Mouse (Mus musculus) cerebellum, adult 2 months (tissue): ENCODE measurements at regions not wholly inside any gene's neighbourhood (a gene's known extent, or its start where the extent isn't known, plus 50 kb on each side); places are given as distances from the start of the nearest gene placed in this dataset.

Experiments
- DNase-seq, 2 experiments: peaks; one replicate each; pipeline ENCODE4 v3.0.0; 2021
- H3K27ac ChIP-seq: fragments of 200-500 bp; 2 replicates; pipeline ENCODE4 v1.5.1; 2012; ENCODE audit warnings: low read length, control low read depth, inconsistent platforms; ENCODE audit not compliant: insufficient read depth
- H3K27me3 ChIP-seq: fragments of 200-500 bp; 2 replicates; pipeline ENCODE4 v1.6.1; 2012; ENCODE audit warnings: inconsistent platforms, mild to moderate bottlenecking, low read length, moderate library complexity; ENCODE audit not compliant: control insufficient read depth, insufficient read depth
- H3K4me1 ChIP-seq: fragments of 200-500 bp; 2 replicates; pipeline ENCODE4 v1.6.1; 2011; ENCODE audit warnings: low read length; ENCODE audit not compliant: control insufficient read depth, insufficient read depth
- H3K4me3 ChIP-seq: fragments of 200-500 bp; replicated peaks from 2 replicates; pipeline ENCODE3; 2011; ENCODE audit warnings: mild to moderate bottlenecking, low read depth, low read length, control low read depth; ENCODE audit not compliant: insufficient read depth
- CTCF ChIP-seq: fragments of 200-500 bp; IDR thresholded peaks from 2 replicates; pipeline ENCODE4 v1.5.1; 2011; ENCODE audit warnings: low read depth, mild to moderate bottlenecking, control low read depth, low read length, moderate library complexity, borderline replicate concordance; ENCODE audit not compliant: insufficient read depth
- POLR2A ChIP-seq: fragments of 200-500 bp; IDR thresholded peaks from 2 replicates; pipeline ENCODE4 v1.6.1; 2011; ENCODE audit warnings: low read length, control low read depth, borderline replicate concordance; ENCODE audit not compliant: insufficient read depth
- WGBS: fragments of 180-500 bp; shearing (Covaris S2); methylation state at CpG from one replicate; pipeline ENCODE4 v1.1.7; 2018; 5-methylcytosine and 5-hydroxymethylcytosine counted together

DNA sequence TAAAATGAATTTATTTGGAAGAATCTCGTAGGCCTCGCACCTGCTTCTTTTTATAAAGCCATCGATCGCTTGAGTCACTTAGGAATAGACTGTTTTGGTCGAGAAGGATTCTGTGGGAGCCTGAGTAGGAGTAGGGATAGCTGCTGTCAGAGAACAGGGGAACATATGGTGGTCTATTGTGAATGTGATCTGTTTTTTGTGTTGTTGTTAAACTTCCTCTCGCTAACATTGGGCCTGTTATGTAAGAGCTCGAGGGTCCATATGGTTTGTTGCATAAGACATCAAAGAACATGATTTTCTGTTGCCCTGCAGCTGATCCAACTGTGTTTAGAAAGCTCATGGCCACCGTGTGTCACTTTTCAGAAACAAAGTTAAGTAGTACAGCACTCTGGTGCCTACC, 126.9 kb upstream of the Jun start:
- H3K27ac ChIP-seq: no peak overlapping the region
- TF ChIP-seq CTCF (no peak), POLR2A (no peak)
- H3K27me3 ChIP-seq: no peaks in the 10 kb centered on the region
- peaks cover under 1% of the 10 kb centered on the region; the same call in 1 of the 2 replicates for H3K4me1 ChIP-seq
- H3K4me3 ChIP-seq: no peak overlapping the region
- DNase-seq: no peak
- WGBS: 53% methylated on average over 8 of the region's 8 CpGs

DNA sequence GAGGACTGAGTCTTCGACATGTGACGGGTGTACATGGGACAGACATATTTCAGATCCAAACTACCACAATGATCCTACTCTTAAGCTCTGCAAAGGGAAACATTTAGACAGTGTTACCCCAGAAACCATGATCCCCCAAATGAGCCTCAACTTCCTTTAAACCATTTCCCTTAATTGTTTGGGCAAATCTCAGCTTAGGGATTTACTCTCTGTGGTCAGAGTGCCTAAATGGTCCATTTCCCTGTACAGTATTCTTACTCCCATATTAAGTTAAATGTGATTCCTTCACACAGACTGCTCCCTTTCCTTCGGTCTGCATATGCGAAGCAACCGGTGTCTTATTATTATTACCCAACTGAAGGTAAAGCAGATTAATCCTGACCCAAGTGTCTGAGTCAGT, 128.4 kb upstream of the Jun start:
- TF ChIP-seq CTCF (no peak), POLR2A (no peak)
- 97% methylated on average over 5 of the region's 5 CpGs for WGBS
- peaks cover 4% of the 10 kb centered on the region; the same call in 1 of the 2 replicates for H3K4me1 ChIP-seq
- H3K4me3 ChIP-seq: no peak overlapping the region
- H3K27me3 ChIP-seq: no peaks in the 10 kb centered on the region
- no peak overlapping the region for H3K27ac ChIP-seq
- DNase-seq: no peak

DNA sequence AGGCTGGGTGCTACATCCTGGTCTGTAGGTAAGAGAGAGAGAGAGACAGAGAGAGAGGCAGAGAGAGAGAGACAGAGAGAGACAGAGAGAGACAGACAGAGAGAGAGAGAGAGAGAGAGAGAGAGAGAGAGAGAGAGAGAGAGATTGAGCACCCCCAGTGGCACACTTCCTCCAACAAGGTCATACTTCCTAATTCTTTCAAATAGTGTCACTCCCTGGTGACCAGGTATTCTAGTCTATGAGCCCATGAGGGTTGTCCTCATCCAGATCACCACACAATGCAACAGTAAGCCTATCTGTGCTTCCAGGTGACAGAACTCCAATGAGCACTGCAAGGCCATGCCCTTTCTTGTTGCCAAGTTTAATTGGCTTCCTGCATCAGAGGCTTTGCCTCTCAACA, 129.0 kb upstream of the Jun start:
- no peak for DNase-seq

DNA sequence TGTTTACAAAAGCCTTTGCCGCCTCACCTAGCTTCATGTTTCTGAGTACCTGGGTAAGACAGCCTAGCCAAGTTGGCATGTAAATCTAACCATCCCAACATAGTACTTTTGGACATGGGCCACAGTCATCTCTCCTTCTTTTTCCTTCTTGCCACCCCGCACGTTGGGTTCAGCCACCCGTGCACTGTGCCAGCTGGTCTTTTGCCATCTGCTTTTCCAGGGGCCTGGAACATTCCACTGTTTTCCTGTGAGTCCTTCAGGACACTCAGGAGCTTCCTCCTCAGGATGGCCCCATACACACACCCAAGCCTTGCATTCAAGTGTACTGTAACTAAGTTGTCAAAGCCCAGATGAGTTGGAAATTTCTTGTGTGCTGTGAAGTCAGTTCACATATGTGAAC, 132.2 kb upstream of the Jun start:
- Histone ChIP-seq H3K4me3 (no peak overlapping the region), H3K27me3 (no peaks in the 10 kb centered on the region), H3K27ac (no peak overlapping the region), H3K4me1 (peaks cover 4% of the 10 kb centered on the region; the same call in 1 of the 2 replicates)
- WGBS: 8% methylated on average over 4 of the region's 4 CpGs
- no peak for TF ChIP-seq CTCF
- no peak for TF ChIP-seq POLR2A
- DNase-seq: no peak

More for the DNA sequence above, 129.0 kb upstream of the Jun start:
- TF ChIP-seq CTCF (no peak), POLR2A (no peak)
- Histone ChIP-seq H3K4me3 (no peak overlapping the region), H3K27me3 (no peaks in the 10 kb centered on the region), H3K27ac (no peak overlapping the region), H3K4me1 (peaks cover 4% of the 10 kb centered on the region; the same call in 1 of the 2 replicates)

DNA sequence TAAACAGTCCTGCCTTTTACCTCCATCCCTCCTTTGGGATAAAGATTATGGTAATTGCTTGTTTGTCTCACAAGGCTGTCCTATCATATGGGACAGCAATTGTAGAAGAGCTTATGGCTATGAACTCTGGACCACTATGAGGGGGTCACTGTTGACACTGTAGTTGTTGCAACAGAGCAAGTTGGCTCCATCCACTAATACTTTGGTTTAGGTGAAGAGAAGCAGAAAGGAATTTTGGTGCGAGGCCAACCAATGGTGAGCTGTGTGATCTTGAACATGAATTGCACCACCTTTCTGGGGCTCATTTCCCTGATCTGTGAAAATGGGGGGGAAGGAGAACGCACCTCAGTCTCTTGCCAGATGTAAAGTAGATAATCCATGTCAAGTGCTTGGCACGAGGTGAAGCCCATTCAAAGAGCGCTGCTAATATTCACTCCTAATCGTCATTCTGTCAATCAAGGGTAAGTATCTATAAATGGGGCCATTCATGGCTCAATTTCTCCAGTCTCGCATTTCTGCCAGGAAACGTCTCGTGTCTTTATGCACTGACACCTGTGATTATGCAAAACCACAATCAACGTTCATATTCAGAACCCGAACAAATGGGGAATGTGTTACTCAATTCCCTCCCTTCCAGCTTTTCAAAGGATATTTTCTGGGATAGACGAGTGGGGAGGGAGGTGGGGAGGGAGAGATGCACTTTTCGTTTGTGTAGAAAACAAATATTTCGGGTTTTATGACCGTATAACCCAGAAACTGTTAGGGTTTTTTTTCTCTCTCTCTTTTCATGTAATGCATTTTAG, 133.3 kb upstream of the Jun start:
- Histone ChIP-seq H3K27ac (no peak overlapping the region), H3K4me3 (no peak overlapping the region), H3K4me1 (peaks cover 4% of the 10 kb centered on the region; the same call in 1 of the 2 replicates), H3K27me3 (no peaks in the 10 kb centered on the region)
- 24% methylated on average over 14 of the region's 14 CpGs for WGBS
- TF ChIP-seq POLR2A (no peak), CTCF (no peak)
- DNase-seq: no peak

DNA sequence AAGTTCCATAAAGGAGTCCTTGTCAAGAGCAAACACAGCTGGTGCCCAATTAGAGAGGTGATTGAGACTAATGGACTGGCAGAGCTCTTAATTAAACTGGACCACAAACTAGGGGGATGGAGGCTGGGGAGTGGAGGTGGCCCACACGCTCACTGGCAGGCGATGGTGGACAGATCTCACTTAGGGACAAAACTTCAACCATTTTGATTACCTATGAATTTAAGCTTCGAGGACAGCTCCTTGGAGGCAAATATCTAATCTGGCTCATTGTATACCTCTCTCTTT, 133.8 kb upstream of the Jun start:
- TF ChIP-seq POLR2A: no peak
- no peak for TF ChIP-seq CTCF
- WGBS: 36% methylated on average over 3 of the region's 3 CpGs
- Histone ChIP-seq H3K4me3 (no peak overlapping the region), H3K27me3 (no peaks in the 10 kb centered on the region), H3K4me1 (peaks cover 4% of the 10 kb centered on the region; the same call in 1 of the 2 replicates), H3K27ac (no peak overlapping the region)
- DNase-seq: no peak

DNA sequence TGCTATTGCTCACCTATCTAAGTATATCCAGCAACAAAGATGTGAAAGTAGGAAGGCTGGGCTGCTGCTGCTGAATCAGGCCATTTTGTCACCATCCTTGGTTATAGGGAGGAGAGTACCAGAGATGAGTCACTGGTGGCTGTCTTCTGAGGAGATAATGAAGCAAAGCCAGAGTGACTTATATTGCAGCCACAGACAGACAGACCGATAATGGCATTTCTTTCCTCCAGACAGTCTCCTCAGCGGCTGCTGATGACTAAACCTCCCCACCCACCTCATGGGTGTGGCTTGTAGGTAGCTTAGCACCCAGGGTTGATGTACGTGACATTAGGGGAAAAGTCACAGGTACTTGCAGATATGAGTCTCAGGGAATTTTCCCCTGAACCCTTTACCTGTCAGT, 136.1 kb upstream of the Jun start:
- 92% methylated on average over 3 of the region's 3 CpGs for WGBS
- Histone ChIP-seq H3K4me3 (no peak overlapping the region), H3K4me1 (peaks cover 4% of the 10 kb centered on the region; the same call in 1 of the 2 replicates), H3K27me3 (no peaks in the 10 kb centered on the region), H3K27ac (no peak overlapping the region)
- TF ChIP-seq CTCF: no peak
- no peak for TF ChIP-seq POLR2A
- DNase-seq: no peak

DNA sequence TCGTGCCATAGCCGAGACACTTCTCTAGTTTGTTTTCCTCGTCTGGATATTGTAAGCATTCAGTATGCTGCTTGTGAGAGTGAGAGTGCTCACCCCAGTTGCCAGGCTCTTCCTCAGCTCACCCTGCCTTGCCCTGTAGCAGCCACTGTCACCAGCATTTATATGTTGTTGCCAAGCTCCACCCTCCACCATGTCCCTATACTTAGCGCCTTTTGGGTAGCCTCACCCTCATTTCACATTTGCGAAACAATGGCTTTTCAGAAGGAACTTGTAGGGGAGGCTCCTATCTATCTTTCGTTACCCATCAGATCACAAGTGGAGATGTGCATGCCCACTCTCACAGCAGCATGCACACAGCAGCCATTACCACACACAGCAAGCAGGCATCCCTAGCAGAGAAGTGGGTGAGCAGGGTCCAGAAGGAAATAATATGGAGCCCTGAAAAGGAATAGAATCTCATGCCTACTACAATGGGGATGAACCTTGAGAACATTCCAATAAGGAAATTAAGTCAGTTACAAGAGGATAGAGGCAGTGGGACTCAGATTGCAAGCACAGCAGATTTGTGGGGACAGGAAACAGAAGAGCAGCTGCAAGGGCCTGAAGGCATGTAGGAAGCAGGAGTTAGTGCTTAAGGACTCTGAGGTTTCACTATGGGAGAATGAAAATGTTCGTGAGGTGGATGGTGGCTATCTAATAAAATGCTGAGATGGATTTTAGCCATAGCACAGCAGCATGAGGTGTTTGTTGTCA, 139.8 kb upstream of the Jun start:
- Histone ChIP-seq H3K27me3 (no peaks in the 10 kb centered on the region), H3K4me1 (no peaks in the 10 kb centered on the region), H3K4me3 (no peak overlapping the region), H3K27ac (no peak overlapping the region)
- 86% methylated on average over 7 of the region's 7 CpGs for WGBS
- no peak for DNase-seq
- no peak for TF ChIP-seq CTCF
